Mouse (Mus musculus): ENCODE results near the gene Rab23. TPM values are rescaled to one million over a fixed set of nuclear protein-coding genes. Genes with fewer than 3 reads are reported as not detected.
"Not testable (repeated sequence)": the region's sequence is repeated elsewhere in the genome, so short reads cannot be mapped to it uniquely, and the experiment has no call there.

Gene Rab23
- polyA plus RNA-seq, 1 experiment from 2014 or later, result 33.5 TPM

GRCm38 (mm10) chr1:33739302-33739701, 19.6 kb downstream of the Rab23 start:
- WGBS, result 22% methylated on average over 12 of the region's 12 CpGs
- peak; percentile 92 for ATAC-seq (ENCODE audit: low read depth)
- Histone ChIP-seq H3K4me2 (ENCODE audit: low read depth, low read length) (no peak overlapping the region), H3K4me1 (ENCODE audit: control insufficient read depth, insufficient read depth, low read length) (no peaks in the 10 kb centered on the region), H3K9me3 (ENCODE audit: control insufficient read depth, low read length) (no peaks in the 10 kb centered on the region), H3K36me3 (ENCODE audit: control insufficient read depth, insufficient read depth, low read length) (peaks cover 21% of the 10 kb centered on the region; the same call in 1 of the 2 replicates), H3K27ac (ENCODE audit: low read depth, low read length) (no peak overlapping the region), H3K9ac (replicated peaks; ENCODE audit: low read depth, low read length) (no peak overlapping the region), H3K4me3 (ENCODE audit: low read depth, low read length) (no peak overlapping the region), H3K27me3 (ENCODE audit: control insufficient read depth, insufficient read depth, low read length) (no peaks in the 10 kb centered on the region)

- Histone ChIP-seq H3K36me3 (ENCODE audit: control insufficient read depth, insufficient read depth, low read length) (peaks cover 9% of the 10 kb centered on the region; the same call in 1 of the 2 replicates), H3K27me3 (ENCODE audit: control insufficient read depth, insufficient read depth, low read length) (no peaks in the 10 kb centered on the region), H3K9me3 (ENCODE audit: control insufficient read depth, low read length) (no peaks in the 10 kb centered on the region), H3K27ac (ENCODE audit: low read depth, low read length) (no peak overlapping the region), H3K4me3 (ENCODE audit: low read depth, low read length) (no peak overlapping the region), H3K9ac (replicated peaks; ENCODE audit: low read depth, low read length) (no peak overlapping the region), H3K4me1 (ENCODE audit: control insufficient read depth, insufficient read depth, low read length) (no peaks in the 10 kb centered on the region), H3K4me2 (ENCODE audit: low read depth, low read length) (no peak overlapping the region)
- WGBS, result 20% methylated on average over 8 of the region's 8 CpGs
- ATAC-seq (ENCODE audit: low read depth), result no peak
Observed at GRCm38 (mm10) chr1:33742903-33743302, 23.2 kb downstream of the Rab23 start.

GRCm38 (mm10) chr1:33744815-33745214, 25.1 kb downstream of the Rab23 start:
- H3K4me3 ChIP-seq (ENCODE audit: low read depth, low read length); H3K27me3 ChIP-seq (ENCODE audit: control insufficient read depth, insufficient read depth, low read length): not testable (repeated sequence)

GRCm38 (mm10) chr1:33745901-33746300, 26.2 kb downstream of the Rab23 start:
- Histone ChIP-seq H3K4me2 (ENCODE audit: low read depth, low read length) (no peak overlapping the region), H3K27me3 (ENCODE audit: control insufficient read depth, insufficient read depth, low read length) (no peaks in the 10 kb centered on the region), H3K4me1 (ENCODE audit: control insufficient read depth, insufficient read depth, low read length) (no peaks in the 10 kb centered on the region), H3K4me3 (ENCODE audit: low read depth, low read length) (no peak overlapping the region), H3K27ac (ENCODE audit: low read depth, low read length) (no peak overlapping the region), H3K36me3 (ENCODE audit: control insufficient read depth, insufficient read depth, low read length) (no peaks in the 10 kb centered on the region), H3K9ac (replicated peaks; ENCODE audit: low read depth, low read length) (no peak overlapping the region), H3K9me3 (ENCODE audit: control insufficient read depth, low read length) (no peaks in the 10 kb centered on the region)
- 97% methylated on average over 4 of the region's 4 CpGs for WGBS
- 0 out of 2 replicates have a peak, but pooled peaks have one; percentile 10 for ATAC-seq (ENCODE audit: low read depth)

More at GRCm38 (mm10) chr1:33744815-33745214, 25.1 kb downstream of the Rab23 start:
- not testable (repeated sequence) for H3K27ac ChIP-seq (ENCODE audit: low read depth, low read length); H3K9me3 ChIP-seq (ENCODE audit: control insufficient read depth, low read length); H3K4me1 ChIP-seq (ENCODE audit: control insufficient read depth, insufficient read depth, low read length); H3K36me3 ChIP-seq (ENCODE audit: control insufficient read depth, insufficient read depth, low read length); ATAC-seq (ENCODE audit: low read depth); H3K9ac ChIP-seq (replicated peaks; ENCODE audit: low read depth, low read length); H3K4me2 ChIP-seq (ENCODE audit: low read depth, low read length)
- WGBS, result 100% methylated on average over 7 of the region's 9 CpGs

GRCm38 (mm10) chr1:33749109-33749508, 29.4 kb downstream of the Rab23 start:
- Histone ChIP-seq H3K36me3 (ENCODE audit: control insufficient read depth, insufficient read depth, low read length) (no peaks in the 10 kb centered on the region), H3K9ac (replicated peaks; ENCODE audit: low read depth, low read length) (no peak overlapping the region), H3K27me3 (ENCODE audit: control insufficient read depth, insufficient read depth, low read length) (no peaks in the 10 kb centered on the region), H3K4me1 (ENCODE audit: control insufficient read depth, insufficient read depth, low read length) (no peaks in the 10 kb centered on the region), H3K4me2 (ENCODE audit: low read depth, low read length) (no peak overlapping the region), H3K9me3 (ENCODE audit: control insufficient read depth, low read length) (no peaks in the 10 kb centered on the region), H3K27ac (ENCODE audit: low read depth, low read length) (no peak overlapping the region), H3K4me3 (ENCODE audit: low read depth, low read length) (no peak overlapping the region)
- WGBS, result 97% methylated on average over 11 of the region's 11 CpGs
- no peak for ATAC-seq (ENCODE audit: low read depth)

- H3K9me3 ChIP-seq (ENCODE audit: control insufficient read depth, low read length); H3K4me3 ChIP-seq (ENCODE audit: low read depth, low read length); H3K27me3 ChIP-seq (ENCODE audit: control insufficient read depth, insufficient read depth, low read length); H3K27ac ChIP-seq (ENCODE audit: low read depth, low read length); H3K4me1 ChIP-seq (ENCODE audit: control insufficient read depth, insufficient read depth, low read length); H3K4me2 ChIP-seq (ENCODE audit: low read depth, low read length); H3K36me3 ChIP-seq (ENCODE audit: control insufficient read depth, insufficient read depth, low read length); ATAC-seq (ENCODE audit: low read depth); H3K9ac ChIP-seq (replicated peaks; ENCODE audit: low read depth, low read length): not testable (repeated sequence)
- 91% methylated on average over 4 of the region's 4 CpGs for WGBS
Observed at GRCm38 (mm10) chr1:33749709-33750108, 30.0 kb downstream of the Rab23 start.

GRCm38 (mm10) chr1:33751283-33751682, 31.6 kb downstream of the Rab23 start:
- peak; percentile 77; the same call in 1 of the 2 replicates for ATAC-seq (ENCODE audit: low read depth)
- Histone ChIP-seq H3K9ac (replicated peaks; ENCODE audit: low read depth, low read length) (no peak overlapping the region), H3K27me3 (ENCODE audit: control insufficient read depth, insufficient read depth, low read length) (no peaks in the 10 kb centered on the region), H3K36me3 (ENCODE audit: control insufficient read depth, insufficient read depth, low read length) (no peaks in the 10 kb centered on the region), H3K4me2 (ENCODE audit: low read depth, low read length) (no peak overlapping the region), H3K27ac (ENCODE audit: low read depth, low read length) (no peak overlapping the region), H3K4me1 (ENCODE audit: control insufficient read depth, insufficient read depth, low read length) (no peaks in the 10 kb centered on the region), H3K9me3 (ENCODE audit: control insufficient read depth, low read length) (no peaks in the 10 kb centered on the region), H3K4me3 (ENCODE audit: low read depth, low read length) (no peak overlapping the region)
- WGBS, result 55% methylated on average over 10 of the region's 10 CpGs

- Histone ChIP-seq H3K4me3 (ENCODE audit: low read depth, low read length) (no peak overlapping the region), H3K9me3 (ENCODE audit: control insufficient read depth, low read length) (no peaks in the 10 kb centered on the region), H3K4me2 (ENCODE audit: low read depth, low read length) (no peak overlapping the region), H3K9ac (replicated peaks; ENCODE audit: low read depth, low read length) (no peak overlapping the region), H3K27me3 (ENCODE audit: control insufficient read depth, insufficient read depth, low read length) (no peaks in the 10 kb centered on the region), H3K4me1 (ENCODE audit: control insufficient read depth, insufficient read depth, low read length) (no peaks in the 10 kb centered on the region), H3K36me3 (ENCODE audit: control insufficient read depth, insufficient read depth, low read length) (no peaks in the 10 kb centered on the region), H3K27ac (ENCODE audit: low read depth, low read length) (no peak overlapping the region)
- ATAC-seq (ENCODE audit: low read depth), result no peak
- 94% methylated on average over 17 of the region's 17 CpGs for WGBS
Observed at GRCm38 (mm10) chr1:33754089-33754488, 34.4 kb downstream of the Rab23 start.

GRCm38 (mm10) chr1:33754965-33755735, 35.5 kb downstream of the Rab23 start:
- Histone ChIP-seq H3K4me1 (ENCODE audit: control insufficient read depth, insufficient read depth, low read length) (no peaks in the 10 kb centered on the region), H3K4me3 (ENCODE audit: low read depth, low read length) (no peak overlapping the region), H3K9me3 (ENCODE audit: control insufficient read depth, low read length) (no peaks in the 10 kb centered on the region), H3K27me3 (ENCODE audit: control insufficient read depth, insufficient read depth, low read length) (no peaks in the 10 kb centered on the region), H3K4me2 (ENCODE audit: low read depth, low read length) (no peak overlapping the region), H3K9ac (replicated peaks; ENCODE audit: low read depth, low read length) (no peak overlapping the region), H3K36me3 (ENCODE audit: control insufficient read depth, insufficient read depth, low read length) (no peaks in the 10 kb centered on the region), H3K27ac (ENCODE audit: low read depth, low read length) (no peak overlapping the region)
- WGBS, result 84% methylated on average over 21 of the region's 21 CpGs
- no peak for ATAC-seq (ENCODE audit: low read depth)

Measured in neural tube, embryonic 14.5 days (tissue).